Mouse (Mus musculus) right cerebral cortex, postnatal 25 days (tissue): ENCODE data around the gene Rad54l.

Experiments
- DNase-seq: peaks from one replicate; pipeline ENCODE4 v3.0.0; 2022

Gene Rad54l

GRCm38 (mm10) chr4:116140801-116141574 is 17.5 kb upstream of the Rad54l start:
- no peak for DNase-seq

GRCm38 (mm10) chr4:116137421-116137996 is 14.0 kb upstream of the Rad54l start:
- DNase-seq, result no peak

GRCm38 (mm10) chr4:116134990-116135389 is 11.5 kb upstream of the Rad54l start:
- DNase-seq, result no peak

- no peak for DNase-seq
Observed at GRCm38 (mm10) chr4:116133126-116133525, 9.6 kb upstream of the Rad54l start.

- DNase-seq, result no peak
Observed at GRCm38 (mm10) chr4:116127956-116128355, 4.5 kb upstream of the Rad54l start.

GRCm38 (mm10) chr4:116125803-116126386 is 2.4 kb upstream of the Rad54l start:
- DNase-seq, result no peak

- no peak for DNase-seq
Observed at GRCm38 (mm10) chr4:116122762-116123161, 728 bp downstream of the Rad54l start.

- DNase-seq, result no peak
Observed at GRCm38 (mm10) chr4:116111486-116111885, 12.0 kb downstream of the Rad54l start.

- DNase-seq, result no peak
Observed at GRCm38 (mm10) chr4:116110695-116111094, 12.8 kb downstream of the Rad54l start.

GRCm38 (mm10) chr4:116105278-116105677 is 18.2 kb downstream of the Rad54l start:
- no peak for DNase-seq

GRCm38 (mm10) chr4:116100959-116101358 is 22.5 kb downstream of the Rad54l start:
- DNase-seq, result no peak

- no peak for DNase-seq
Observed at GRCm38 (mm10) chr4:116097211-116097610, 26.3 kb downstream of the Rad54l start.

GRCm38 (mm10) chr4:116096291-116096690 is 27.2 kb downstream of the Rad54l start:
- DNase-seq, result no peak

GRCm38 (mm10) chr4:116088510-116089249 is 34.8 kb downstream of the Rad54l start:
- no peak for DNase-seq

GRCm38 (mm10) chr4:116077240-116078095 is 46.0 kb downstream of the Rad54l start:
- DNase-seq, result no peak

- no peak for DNase-seq
Observed at GRCm38 (mm10) chr4:116076369-116077231, 46.9 kb downstream of the Rad54l start.

GRCm38 (mm10) chr4:116075631-116076368 is 47.7 kb downstream of the Rad54l start:
- peak; percentile 73 for DNase-seq

- peak; percentile 94 for DNase-seq
Observed at GRCm38 (mm10) chr4:116074861-116075620, 48.4 kb downstream of the Rad54l start, which contains the start of the genes Uqcrh and Lrrc41. TSS of gene Uqcrh (minus strand) at chr4:116075071. TSS of gene Lrrc41 (plus strand) at chr4:116075269.

- DNase-seq, result no peak
Observed at GRCm38 (mm10) chr4:116074145-116074675, 49.3 kb downstream of the Rad54l start.
